Mouse (Mus musculus): Measurements from ENCODE around the gene Olfr1135. TPM values are rescaled to one million over a fixed set of nuclear protein-coding genes. Genes with fewer than 3 reads are reported as not detected.

The Olfr1135 gene
- polyA plus RNA-seq, 1 experiment from 2014 or later: not detected

DNA sequence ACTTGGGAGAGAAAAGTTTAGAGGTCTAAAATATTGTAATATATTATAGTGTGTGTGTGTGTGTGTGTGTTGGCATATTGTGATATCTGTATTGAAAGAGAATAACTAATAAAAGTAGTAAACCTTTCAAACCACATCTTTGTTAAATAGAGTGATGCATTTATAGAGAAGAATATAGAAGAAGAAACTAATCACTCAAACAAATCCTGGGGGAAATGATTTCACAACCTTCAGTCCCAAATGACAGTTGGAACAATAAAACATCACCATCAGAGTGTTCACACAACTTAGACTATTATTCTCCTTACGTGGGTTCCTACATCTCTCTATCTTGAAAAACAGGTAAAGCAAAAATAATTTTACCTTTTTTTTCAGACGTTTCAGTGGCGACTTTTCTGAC lies 46.7 kb downstream of the Olfr1135 start, which contains the start of gene Olfr1131:
Gene Olfr1131, plus strand, starts transcription at position 301 of the 400 bp plus-strand sequence.
- no peak within 1 kb of the TSS for H3K4me2 ChIP-seq (replicated peaks; ENCODE audit: low read depth, low read length)
- no peak within 1 kb of the TSS for H3K9ac ChIP-seq (replicated peaks; ENCODE audit: low read depth)
- no peak within 1 kb of the TSS for H3K4me3 ChIP-seq (ENCODE audit: low read depth, low read length)
- H3K36me3 ChIP-seq (ENCODE audit: insufficient read depth, low read length): no peaks in the 10 kb centered on the region
- H3K9me3 ChIP-seq (ENCODE audit: low read length): no peaks in the 10 kb centered on the region
- ATAC-seq (no peak), DNase-seq (ENCODE audit: low spot score) (no peak)
- H3K27me3 ChIP-seq (replicated peaks; ENCODE audit: insufficient read depth, low read length): no peaks in the 10 kb centered on the region
- 65% methylated on average over 3 of the region's 3 CpGs for WGBS
- H3K27ac ChIP-seq (ENCODE audit: low read length): no peak within 1 kb of the TSS
- no peaks in the 10 kb centered on the region for H3K4me1 ChIP-seq (ENCODE audit: insufficient read depth, low read depth, low read length)
- TF ChIP-seq EP300 (IDR thresholded peaks at IDR 0.05): no peak
- TF ChIP-seq CTCF (IDR thresholded peaks at IDR 0.05): no peak

Other genes starting within 250 kb of the Olfr1135 start
- not detected in 2 replicates for gene Olfr1124, start 243.4 kb downstream of the Olfr1135 start, polyA plus RNA-seq (2015; fragmentation: Nextera tagmentation; extraction: Ambion mirVana)
- gene Olfr1126, start 219.7 kb downstream of the Olfr1135 start, polyA plus RNA-seq (2015; fragmentation: Nextera tagmentation; extraction: Ambion mirVana): not detected in 2 replicates
- not detected in 2 replicates for gene Pramel7, start 176.6 kb downstream of the Olfr1135 start, polyA plus RNA-seq (2015; fragmentation: Nextera tagmentation; extraction: Ambion mirVana)
- not detected in 2 replicates for gene Pramel6, start 167.1 kb downstream of the Olfr1135 start, polyA plus RNA-seq (2015; fragmentation: Nextera tagmentation; extraction: Ambion mirVana)
- gene Olfr153, start 141.9 kb downstream of the Olfr1135 start, polyA plus RNA-seq (2015; fragmentation: Nextera tagmentation; extraction: Ambion mirVana): not detected in 2 replicates
- not detected in 2 replicates for gene Olfr1128, start 128.1 kb downstream of the Olfr1135 start, polyA plus RNA-seq (2015; fragmentation: Nextera tagmentation; extraction: Ambion mirVana)
- not detected in 2 replicates for gene Olfr1129, start 99.8 kb downstream of the Olfr1135 start, polyA plus RNA-seq (2015; fragmentation: Nextera tagmentation; extraction: Ambion mirVana)
- not detected in 2 replicates for gene Olfr1130, start 67.5 kb downstream of the Olfr1135 start, polyA plus RNA-seq (2015; fragmentation: Nextera tagmentation; extraction: Ambion mirVana)
- gene Olfr1131, start 46.6 kb downstream of the Olfr1135 start, polyA plus RNA-seq (2015; fragmentation: Nextera tagmentation; extraction: Ambion mirVana): not detected in 2 replicates
- gene Olfr1132, start 36.1 kb downstream of the Olfr1135 start, polyA plus RNA-seq (2015; fragmentation: Nextera tagmentation; extraction: Ambion mirVana): not detected in 2 replicates
- not detected in 2 replicates for gene Olfr1133, start 26.3 kb downstream of the Olfr1135 start, polyA plus RNA-seq (2015; fragmentation: Nextera tagmentation; extraction: Ambion mirVana)
- not detected in 2 replicates for gene Olfr1134, start 15.2 kb downstream of the Olfr1135 start, polyA plus RNA-seq (2015; fragmentation: Nextera tagmentation; extraction: Ambion mirVana)
- gene Olfr1136, start 20.3 kb upstream of the Olfr1135 start, polyA plus RNA-seq (2015; fragmentation: Nextera tagmentation; extraction: Ambion mirVana): not detected in 2 replicates
- gene Olfr1137, start 39.5 kb upstream of the Olfr1135 start, polyA plus RNA-seq (2015; fragmentation: Nextera tagmentation; extraction: Ambion mirVana): not detected in 2 replicates
- not detected in 2 replicates for gene Olfr1138, start 66.3 kb upstream of the Olfr1135 start, polyA plus RNA-seq (2015; fragmentation: Nextera tagmentation; extraction: Ambion mirVana)
- not detected in 2 replicates for gene Olfr1140, start 70.1 kb upstream of the Olfr1135 start, polyA plus RNA-seq (2015; fragmentation: Nextera tagmentation; extraction: Ambion mirVana)
- gene Olfr1141, start 80.3 kb upstream of the Olfr1135 start, polyA plus RNA-seq (2015; fragmentation: Nextera tagmentation; extraction: Ambion mirVana): not detected in 2 replicates
- not detected in 2 replicates for gene Olfr152, start 105.8 kb upstream of the Olfr1135 start, polyA plus RNA-seq (2015; fragmentation: Nextera tagmentation; extraction: Ambion mirVana)
- gene Olfr1143, start 126.9 kb upstream of the Olfr1135 start, polyA plus RNA-seq (2015; fragmentation: Nextera tagmentation; extraction: Ambion mirVana): not detected in 2 replicates
- not detected in 2 replicates for gene Olfr1145, start 136.2 kb upstream of the Olfr1135 start, polyA plus RNA-seq (2015; fragmentation: Nextera tagmentation; extraction: Ambion mirVana)
- not detected in 2 replicates for gene Olfr1148, start 156.9 kb upstream of the Olfr1135 start, polyA plus RNA-seq (2015; fragmentation: Nextera tagmentation; extraction: Ambion mirVana)
- not detected in 2 replicates for gene Olfr1150-ps1, start 170.3 kb upstream of the Olfr1135 start, polyA plus RNA-seq (2015; fragmentation: Nextera tagmentation; extraction: Ambion mirVana)
- not detected in 2 replicates for gene Olfr1151, start 182.2 kb upstream of the Olfr1135 start, polyA plus RNA-seq (2015; fragmentation: Nextera tagmentation; extraction: Ambion mirVana)
- not detected in 2 replicates for gene Olfr1152, start 192.8 kb upstream of the Olfr1135 start, polyA plus RNA-seq (2015; fragmentation: Nextera tagmentation; extraction: Ambion mirVana)
- gene Olfr1153, start 221.3 kb upstream of the Olfr1135 start, polyA plus RNA-seq (2015; fragmentation: Nextera tagmentation; extraction: Ambion mirVana): not detected in 2 replicates
- gene Olfr1154, start 231.5 kb upstream of the Olfr1135 start, polyA plus RNA-seq (2015; fragmentation: Nextera tagmentation; extraction: Ambion mirVana): not detected in 2 replicates

All from lung, postnatal 0 days (tissue).